Mouse (Mus musculus): ENCODE results near the gene Iyd. TPM values are rescaled to one million over a fixed set of nuclear protein-coding genes. Genes with fewer than 3 reads are reported as not detected.

Iyd gene
- polyA plus RNA-seq, 1 experiment = not detected

DNA sequence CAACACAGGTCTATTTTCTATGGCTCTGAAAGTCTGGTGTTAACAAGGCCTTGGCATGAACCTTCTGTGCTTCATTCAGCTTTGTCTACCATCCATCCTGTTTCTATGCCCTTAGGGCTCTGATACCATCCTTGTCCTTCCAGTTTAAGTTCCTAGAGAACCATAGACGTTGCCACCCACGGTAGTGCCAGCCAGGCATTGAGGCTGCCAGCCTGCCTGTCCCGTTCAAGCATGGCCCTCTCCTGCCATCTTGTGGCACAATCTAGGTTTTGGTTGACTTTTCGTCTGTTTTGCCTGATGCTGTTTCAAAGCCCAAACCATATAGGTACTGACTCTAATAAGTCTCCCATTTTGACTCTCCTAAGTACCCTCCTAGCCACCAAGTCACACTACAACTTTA lies 8.7 kb upstream of the Iyd start:
- Histone ChIP-seq H3K27me3 (ENCODE audit: control insufficient read depth, insufficient read depth, insufficient read length) (no peaks in the 10 kb centered on the region), H3K4me3 (no peak overlapping the region), H3K36me3 (ENCODE audit: control insufficient read depth, insufficient read depth) (no peaks in the 10 kb centered on the region), H3ac (ENCODE audit: control insufficient read depth, insufficient read length) (no peak overlapping the region), H3K4me2 (ENCODE audit: low read depth) (no peak overlapping the region), H3K79me2 (ENCODE audit: control insufficient read depth, insufficient read depth) (no peaks in the 10 kb centered on the region)
- TF ChIP-seq USF1 (IDR thresholded peaks at IDR 0.05; ENCODE audit: low read depth) = no peak

DNA sequence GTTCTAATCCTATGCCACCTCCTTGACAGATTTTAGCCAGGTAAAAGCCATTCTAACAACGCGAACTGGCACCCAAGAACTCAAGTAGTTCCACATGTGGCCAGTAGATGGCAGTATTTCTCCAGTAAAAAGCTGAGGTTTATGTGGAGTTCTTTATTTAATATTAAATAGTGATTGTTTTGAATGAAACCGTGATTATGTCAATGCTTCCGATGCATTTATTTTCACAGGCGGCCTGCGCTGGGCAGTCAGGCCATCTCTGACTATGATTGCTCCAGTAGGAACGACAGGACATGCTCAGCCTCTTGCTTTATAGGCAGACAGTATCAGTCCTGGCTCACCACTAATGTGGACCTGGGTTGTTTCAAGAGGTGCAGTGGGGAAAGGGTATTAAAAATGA lies 5.6 kb upstream of the Iyd start:
- TF ChIP-seq MAX (IDR thresholded peaks at IDR 0.05; ENCODE audit: low read depth) (no peak), POLR2AphosphoS2 (IDR thresholded peaks at IDR 0.05; ENCODE audit: insufficient read length, low read depth) (no peak), SRF (IDR thresholded peaks at IDR 0.05; ENCODE audit: control insufficient read depth, insufficient read length, low read depth) (no peak), REST (IDR thresholded peaks at IDR 0.05; ENCODE audit: insufficient read depth, insufficient read length) (no peak), TCF3 (IDR thresholded peaks at IDR 0.05; ENCODE audit: insufficient read length, low read depth) (no peak), TCF12 (IDR thresholded peaks at IDR 0.05; ENCODE audit: insufficient read depth, poor library complexity, severe bottlenecking) (no peak), CEBPB (IDR thresholded peaks at IDR 0.05; ENCODE audit: insufficient read depth, poor library complexity, severe bottlenecking) (no peak), POLR2A (IDR thresholded peaks at IDR 0.05; ENCODE audit: insufficient read length, low read depth) (no peak), MYOG (IDR thresholded peaks at IDR 0.05; ENCODE audit: control insufficient read depth in 1 of 3, insufficient read depth in 1 of 3, insufficient read length in 2 of 3, low read depth in 2 of 3) (no peak), E2F4 (IDR thresholded peaks at IDR 0.05; ENCODE audit: insufficient read depth) (no peak), MYOD1 (IDR thresholded peaks at IDR 0.05; ENCODE audit: control insufficient read depth in 1 of 3, insufficient read length in 2 of 3, low read depth in 2 of 3) (no peak), USF1 (IDR thresholded peaks at IDR 0.05; ENCODE audit: low read depth) (no peak)
- no peak overlapping the region for H3ac ChIP-seq (ENCODE audit: control insufficient read depth, insufficient read length)

DNA sequence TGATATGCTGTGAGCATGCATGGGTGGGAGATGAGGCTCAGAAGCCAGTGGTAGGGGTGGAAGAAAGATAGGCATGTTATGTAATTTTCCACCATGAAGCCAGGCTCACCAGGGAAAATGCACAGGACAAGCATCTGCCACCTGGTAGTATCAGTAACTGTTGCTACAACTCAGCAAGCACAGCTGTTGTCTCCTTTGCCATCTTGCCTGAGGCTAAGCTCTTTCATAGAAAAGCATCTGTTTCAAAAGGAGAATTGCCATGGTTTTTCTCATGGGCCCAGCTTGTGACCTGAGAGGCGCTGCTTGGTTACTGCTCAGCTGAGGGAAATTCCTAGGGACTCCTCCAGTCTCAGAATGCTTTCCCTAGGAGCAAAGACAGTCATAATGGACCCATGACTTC lies 3.7 kb upstream of the Iyd start:
- Histone ChIP-seq H3ac (ENCODE audit: control insufficient read depth, insufficient read length) (no peak overlapping the region), H3K79me2 (ENCODE audit: control insufficient read depth, insufficient read depth) (no peaks in the 10 kb centered on the region), H3K4me3 (no peak overlapping the region), H3K36me3 (ENCODE audit: control insufficient read depth, insufficient read depth) (no peaks in the 10 kb centered on the region), H3K4me2 (ENCODE audit: low read depth) (no peak overlapping the region), H3K27me3 (ENCODE audit: control insufficient read depth, insufficient read depth, insufficient read length) (peaks cover 31% of the 10 kb centered on the region)
- no peak for TF ChIP-seq E2F4 (IDR thresholded peaks at IDR 0.05; ENCODE audit: insufficient read depth)
- TF ChIP-seq CEBPB (IDR thresholded peaks at IDR 0.05; ENCODE audit: insufficient read depth, poor library complexity, severe bottlenecking) = no peak
- TF ChIP-seq POLR2A (IDR thresholded peaks at IDR 0.05; ENCODE audit: insufficient read length, low read depth) = no peak
- TF ChIP-seq MYOG (IDR thresholded peaks at IDR 0.05; ENCODE audit: control insufficient read depth in 1 of 3, insufficient read depth in 1 of 3, insufficient read length in 2 of 3, low read depth in 2 of 3) = no peak
- no peak for TF ChIP-seq MAX (IDR thresholded peaks at IDR 0.05; ENCODE audit: low read depth)
- no peak for TF ChIP-seq POLR2AphosphoS2 (IDR thresholded peaks at IDR 0.05; ENCODE audit: insufficient read length, low read depth)
- TF ChIP-seq SRF (IDR thresholded peaks at IDR 0.05; ENCODE audit: control insufficient read depth, insufficient read length, low read depth) = no peak
- TF ChIP-seq TCF12 (IDR thresholded peaks at IDR 0.05; ENCODE audit: insufficient read depth, poor library complexity, severe bottlenecking) = no peak
- no peak for TF ChIP-seq TCF3 (IDR thresholded peaks at IDR 0.05; ENCODE audit: insufficient read length, low read depth)
- TF ChIP-seq MYOD1 (IDR thresholded peaks at IDR 0.05; ENCODE audit: control insufficient read depth in 1 of 3, insufficient read length in 2 of 3, low read depth in 2 of 3) = no peak
- no peak for TF ChIP-seq REST (IDR thresholded peaks at IDR 0.05; ENCODE audit: insufficient read depth, insufficient read length)
- no peak for TF ChIP-seq USF1 (IDR thresholded peaks at IDR 0.05; ENCODE audit: low read depth)

More for the DNA sequence above, 5.6 kb upstream of the Iyd start:
- no peak overlapping the region for H3K4me3 ChIP-seq
- no peaks in the 10 kb centered on the region for H3K79me2 ChIP-seq (ENCODE audit: control insufficient read depth, insufficient read depth)
- no peak overlapping the region for H3K4me2 ChIP-seq (ENCODE audit: low read depth)
- no peaks in the 10 kb centered on the region for H3K36me3 ChIP-seq (ENCODE audit: control insufficient read depth, insufficient read depth)
- peaks cover 17% of the 10 kb centered on the region for H3K27me3 ChIP-seq (ENCODE audit: control insufficient read depth, insufficient read depth, insufficient read length)

DNA sequence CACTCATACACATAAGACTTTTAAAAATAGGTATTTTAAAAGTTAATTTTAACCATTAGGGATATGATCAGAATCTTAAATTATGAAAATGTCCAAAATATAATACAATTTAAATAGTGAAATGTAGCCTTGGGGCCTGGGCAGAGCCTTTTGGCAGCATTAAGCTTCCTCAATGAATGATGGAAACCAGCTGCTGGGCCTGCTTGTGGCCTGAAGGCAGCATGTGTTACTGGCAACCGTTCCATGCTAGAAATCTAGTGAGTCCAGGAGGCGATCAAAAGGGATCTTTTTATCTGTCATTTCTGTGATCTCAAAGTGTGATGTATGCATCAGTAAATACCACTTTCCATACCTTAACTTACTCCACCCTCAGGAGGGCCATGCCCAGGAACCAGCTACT lies 9.3 kb downstream of the Iyd start:
- Histone ChIP-seq H3K36me3 (ENCODE audit: control insufficient read depth, insufficient read depth) (no peaks in the 10 kb centered on the region), H3ac (ENCODE audit: control insufficient read depth, insufficient read length) (no peak overlapping the region), H3K79me2 (ENCODE audit: control insufficient read depth, insufficient read depth) (no peaks in the 10 kb centered on the region), H3K4me2 (ENCODE audit: low read depth) (no peak overlapping the region), H3K27me3 (ENCODE audit: control insufficient read depth, insufficient read depth, insufficient read length) (peaks cover 4% of the 10 kb centered on the region), H3K4me3 (no peak overlapping the region)
- TF ChIP-seq SRF (IDR thresholded peaks at IDR 0.05; ENCODE audit: control insufficient read depth, insufficient read length, low read depth) = no peak
- TF ChIP-seq POLR2A (IDR thresholded peaks at IDR 0.05; ENCODE audit: insufficient read length, low read depth) = no peak
- TF ChIP-seq REST (IDR thresholded peaks at IDR 0.05; ENCODE audit: insufficient read depth, insufficient read length) = no peak
- TF ChIP-seq MYOD1 (IDR thresholded peaks at IDR 0.05; ENCODE audit: control insufficient read depth in 1 of 3, insufficient read length in 2 of 3, low read depth in 2 of 3) = no peak
- no peak for TF ChIP-seq TCF3 (IDR thresholded peaks at IDR 0.05; ENCODE audit: insufficient read length, low read depth)
- no peak for TF ChIP-seq MYOG (IDR thresholded peaks at IDR 0.05; ENCODE audit: control insufficient read depth in 1 of 3, insufficient read depth in 1 of 3, insufficient read length in 2 of 3, low read depth in 2 of 3)
- TF ChIP-seq POLR2AphosphoS2 (IDR thresholded peaks at IDR 0.05; ENCODE audit: insufficient read length, low read depth) = no peak
- no peak for TF ChIP-seq E2F4 (IDR thresholded peaks at IDR 0.05; ENCODE audit: insufficient read depth)
- no peak for TF ChIP-seq USF1 (IDR thresholded peaks at IDR 0.05; ENCODE audit: low read depth)
- no peak for TF ChIP-seq CEBPB (IDR thresholded peaks at IDR 0.05; ENCODE audit: insufficient read depth, poor library complexity, severe bottlenecking)

DNA sequence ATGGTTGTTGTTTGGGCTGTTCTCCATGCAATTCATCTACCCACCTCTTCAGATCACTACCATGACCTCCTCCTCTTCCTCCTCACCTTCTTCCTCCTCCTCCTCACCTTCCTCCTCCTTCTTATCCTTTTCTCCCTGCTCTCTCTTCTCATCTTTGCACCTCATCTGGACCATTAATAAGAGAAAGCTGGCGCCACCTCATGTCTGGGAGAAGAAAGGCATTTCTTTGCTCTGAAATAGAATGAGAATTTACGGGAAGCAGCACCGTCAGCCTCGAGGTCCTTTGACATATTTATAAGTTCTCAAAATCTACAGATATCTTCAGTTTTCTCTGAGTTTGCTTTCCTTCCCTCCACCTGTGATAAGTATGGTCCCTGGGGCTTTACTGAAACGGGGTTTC lies 15.1 kb downstream of the Iyd start:
- H3ac ChIP-seq (ENCODE audit: control insufficient read depth, insufficient read length) = no peak overlapping the region
- H3K4me3 ChIP-seq = no peak overlapping the region
- TF ChIP-seq REST (IDR thresholded peaks at IDR 0.05; ENCODE audit: insufficient read depth, insufficient read length) (no peak), CEBPB (IDR thresholded peaks at IDR 0.05; ENCODE audit: insufficient read depth, poor library complexity, severe bottlenecking) (no peak), MAX (IDR thresholded peaks at IDR 0.05; ENCODE audit: low read depth) (no peak), USF1 (IDR thresholded peaks at IDR 0.05; ENCODE audit: low read depth) (no peak), TCF3 (IDR thresholded peaks at IDR 0.05; ENCODE audit: insufficient read length, low read depth) (no peak), MYOG (IDR thresholded peaks at IDR 0.05; ENCODE audit: control insufficient read depth in 1 of 3, insufficient read depth in 1 of 3, insufficient read length in 2 of 3, low read depth in 2 of 3) (no peak)
- no peak overlapping the region for H3K4me2 ChIP-seq (ENCODE audit: low read depth)
- H3K36me3 ChIP-seq (ENCODE audit: control insufficient read depth, insufficient read depth) = no peaks in the 10 kb centered on the region
- H3K79me2 ChIP-seq (ENCODE audit: control insufficient read depth, insufficient read depth) = no peaks in the 10 kb centered on the region
- H3K27me3 ChIP-seq (ENCODE audit: control insufficient read depth, insufficient read depth, insufficient read length) = no peaks in the 10 kb centered on the region

Measured in myocyte (in vitro differentiated cells).